Mouse (Mus musculus): ENCODE data around the gene Usp15. TPM values are rescaled to one million over a fixed set of nuclear protein-coding genes. Genes with fewer than 3 reads are reported as not detected.

The Usp15 gene
- polyA plus RNA-seq, 1 experiment from 2014 or later = 70.8 TPM

- H3K9me3 ChIP-seq (replicated peaks) = no peaks in the 10 kb centered on the region
- H3K4me3 ChIP-seq = no peak overlapping the region
- no peaks in the 10 kb centered on the region for H3K27me3 ChIP-seq
- 92% methylated on average over 10 of the region's 10 CpGs for WGBS
- no peak overlapping the region for H3K9ac ChIP-seq
- H3K36me3 ChIP-seq = peaks cover 44% of the 10 kb centered on the region
- H3K4me2 ChIP-seq (replicated peaks) = no peak overlapping the region
- no peak overlapping the region for H3K27ac ChIP-seq
- H3K4me1 ChIP-seq = peaks cover 3% of the 10 kb centered on the region
- no peak for ATAC-seq (ENCODE audit: low FRiP score)
These were observed 65.3 kb downstream of the Usp15 start for GRCm38 (mm10) chr10:123131487-123131886.

- Histone ChIP-seq H3K9me3 (replicated peaks) (no peaks in the 10 kb centered on the region), H3K27me3 (no peaks in the 10 kb centered on the region), H3K4me3 (no peak overlapping the region), H3K4me1 (no peaks in the 10 kb centered on the region), H3K36me3 (peaks cover 84% of the 10 kb centered on the region), H3K9ac (no peak overlapping the region), H3K27ac (no peak overlapping the region), H3K4me2 (replicated peaks) (no peak overlapping the region)
- 95% methylated on average over 14 of the region's 14 CpGs for WGBS
- ATAC-seq (ENCODE audit: low FRiP score) = no peak
These were observed 76.0 kb downstream of the Usp15 start for GRCm38 (mm10) chr10:123120666-123121392.

- Histone ChIP-seq H3K9ac (no peak overlapping the region), H3K27me3 (no peaks in the 10 kb centered on the region), H3K4me3 (no peak overlapping the region), H3K27ac (no peak overlapping the region), H3K9me3 (replicated peaks) (no peaks in the 10 kb centered on the region), H3K36me3 (peaks cover 68% of the 10 kb centered on the region), H3K4me1 (no peaks in the 10 kb centered on the region), H3K4me2 (replicated peaks) (no peak overlapping the region)
- WGBS = 89% methylated on average over 14 of the region's 14 CpGs
- no peak for ATAC-seq (ENCODE audit: low FRiP score)
These were observed 79.9 kb downstream of the Usp15 start for GRCm38 (mm10) chr10:123116861-123117260.

- no peaks in the 10 kb centered on the region for H3K9me3 ChIP-seq (replicated peaks)
- no peaks in the 10 kb centered on the region for H3K4me1 ChIP-seq
- H3K9ac ChIP-seq = no peak overlapping the region
- no peaks in the 10 kb centered on the region for H3K27me3 ChIP-seq
- no peak for ATAC-seq (ENCODE audit: low FRiP score)
- no peak overlapping the region for H3K4me3 ChIP-seq
- no peak overlapping the region for H3K27ac ChIP-seq
- WGBS = 95% methylated on average over 8 of the region's 8 CpGs
- H3K4me2 ChIP-seq (replicated peaks) = no peak overlapping the region
- H3K36me3 ChIP-seq = peaks cover 51% of the 10 kb centered on the region
These were observed 83.3 kb downstream of the Usp15 start for GRCm38 (mm10) chr10:123113466-123113865.

GRCm38 (mm10) chr10:123112787-123113168, 84.0 kb downstream of the Usp15 start:
- Histone ChIP-seq H3K27ac (no peak overlapping the region), H3K4me3 (no peak overlapping the region), H3K9me3 (replicated peaks) (no peaks in the 10 kb centered on the region), H3K4me1 (no peaks in the 10 kb centered on the region), H3K9ac (no peak overlapping the region), H3K36me3 (peaks cover 44% of the 10 kb centered on the region), H3K4me2 (replicated peaks) (no peak overlapping the region), H3K27me3 (no peaks in the 10 kb centered on the region)
- ATAC-seq (ENCODE audit: low FRiP score) = no peak
- 95% methylated on average over 9 of the region's 9 CpGs for WGBS

- Histone ChIP-seq H3K9me3 (replicated peaks) (no peaks in the 10 kb centered on the region), H3K4me2 (replicated peaks) (no peak overlapping the region), H3K4me3 (no peak overlapping the region), H3K4me1 (no peaks in the 10 kb centered on the region), H3K27ac (no peak overlapping the region), H3K36me3 (peaks cover 42% of the 10 kb centered on the region), H3K27me3 (no peaks in the 10 kb centered on the region), H3K9ac (no peak overlapping the region)
- no peak for ATAC-seq (ENCODE audit: low FRiP score)
- 88% methylated on average over 11 of the region's 11 CpGs for WGBS
These were observed 84.6 kb downstream of the Usp15 start for GRCm38 (mm10) chr10:123112056-123112786.

- no peak overlapping the region for H3K27ac ChIP-seq
- H3K4me2 ChIP-seq (replicated peaks) = no peak overlapping the region
- H3K4me3 ChIP-seq = no peak overlapping the region
- no peaks in the 10 kb centered on the region for H3K27me3 ChIP-seq
- no peak for ATAC-seq (ENCODE audit: low FRiP score)
- H3K9me3 ChIP-seq (replicated peaks) = no peaks in the 10 kb centered on the region
- 79% methylated on average over 11 of the region's 11 CpGs for WGBS
- no peak overlapping the region for H3K9ac ChIP-seq
- peaks cover 26% of the 10 kb centered on the region for H3K36me3 ChIP-seq
- H3K4me1 ChIP-seq = no peaks in the 10 kb centered on the region
These were observed 86.2 kb downstream of the Usp15 start for GRCm38 (mm10) chr10:123110548-123110947.

- H3K36me3 ChIP-seq = peaks cover 12% of the 10 kb centered on the region; the same call in 1 of the 2 replicates
- no peaks in the 10 kb centered on the region for H3K4me1 ChIP-seq
- no peaks in the 10 kb centered on the region for H3K9me3 ChIP-seq (replicated peaks)
- no peak overlapping the region for H3K4me3 ChIP-seq
- no peak for ATAC-seq (ENCODE audit: low FRiP score)
- H3K4me2 ChIP-seq (replicated peaks) = no peak overlapping the region
- WGBS = 57% methylated on average over 1 of the region's 1 CpGs
- no peak overlapping the region for H3K27ac ChIP-seq
- H3K9ac ChIP-seq = no peak overlapping the region
- H3K27me3 ChIP-seq = no peaks in the 10 kb centered on the region
These were observed 88.3 kb downstream of the Usp15 start for GRCm38 (mm10) chr10:123108527-123108926.

GRCm38 (mm10) chr10:123108121-123108520, 88.7 kb downstream of the Usp15 start:
- 94% methylated on average over 5 of the region's 5 CpGs for WGBS
- Histone ChIP-seq H3K4me1 (no peaks in the 10 kb centered on the region), H3K4me3 (no peak overlapping the region), H3K4me2 (replicated peaks) (no peak overlapping the region), H3K27me3 (no peaks in the 10 kb centered on the region), H3K9ac (no peak overlapping the region), H3K36me3 (peaks cover 12% of the 10 kb centered on the region; the same call in 1 of the 2 replicates), H3K9me3 (replicated peaks) (no peaks in the 10 kb centered on the region), H3K27ac (no peak overlapping the region)
- no peak for ATAC-seq (ENCODE audit: low FRiP score)

- Histone ChIP-seq H3K4me3 (no peak overlapping the region), H3K27ac (no peak overlapping the region), H3K27me3 (no peaks in the 10 kb centered on the region), H3K9me3 (replicated peaks) (no peaks in the 10 kb centered on the region), H3K4me2 (replicated peaks) (no peak overlapping the region), H3K4me1 (no peaks in the 10 kb centered on the region), H3K9ac (no peak overlapping the region), H3K36me3 (no peaks in the 10 kb centered on the region)
- ATAC-seq (ENCODE audit: low FRiP score) = no peak
- WGBS = 95% methylated on average over 1 of the region's 1 CpGs
These were observed 95.5 kb downstream of the Usp15 start for GRCm38 (mm10) chr10:123101303-123101702.

- Histone ChIP-seq H3K4me2 (replicated peaks) (no peak overlapping the region), H3K9ac (no peak overlapping the region), H3K4me1 (no peaks in the 10 kb centered on the region), H3K9me3 (replicated peaks) (no peaks in the 10 kb centered on the region), H3K27me3 (no peaks in the 10 kb centered on the region), H3K4me3 (no peak overlapping the region), H3K36me3 (no peaks in the 10 kb centered on the region), H3K27ac (no peak overlapping the region)
- WGBS = 90% methylated on average over 2 of the region's 2 CpGs
- ATAC-seq (ENCODE audit: low FRiP score) = no peak
These were observed 96.2 kb downstream of the Usp15 start for GRCm38 (mm10) chr10:123100584-123100983.

GRCm38 (mm10) chr10:123094504-123094903, 102.3 kb downstream of the Usp15 start:
- no peaks in the 10 kb centered on the region for H3K9me3 ChIP-seq (replicated peaks)

GRCm38 (mm10) chr10:123092577-123092976, 104.2 kb downstream of the Usp15 start:
- Histone ChIP-seq H3K4me1 (no peaks in the 10 kb centered on the region), H3K4me2 (replicated peaks) (no peak overlapping the region), H3K27me3 (no peaks in the 10 kb centered on the region), H3K9me3 (replicated peaks) (no peaks in the 10 kb centered on the region), H3K36me3 (no peaks in the 10 kb centered on the region), H3K4me3 (no peak overlapping the region), H3K9ac (no peak overlapping the region), H3K27ac (no peak overlapping the region)
- WGBS = 81% methylated on average over 3 of the region's 3 CpGs
- ATAC-seq (ENCODE audit: low FRiP score) = no peak

More at GRCm38 (mm10) chr10:123094504-123094903, 102.3 kb downstream of the Usp15 start:
- H3K4me3 ChIP-seq = no peak overlapping the region
- no peaks in the 10 kb centered on the region for H3K4me1 ChIP-seq
- H3K36me3 ChIP-seq = no peaks in the 10 kb centered on the region
- no peak overlapping the region for H3K4me2 ChIP-seq (replicated peaks)
- no peaks in the 10 kb centered on the region for H3K27me3 ChIP-seq
- no peak overlapping the region for H3K27ac ChIP-seq
- 91% methylated on average over 7 of the region's 7 CpGs for WGBS
- H3K9ac ChIP-seq = no peak overlapping the region
- ATAC-seq (ENCODE audit: low FRiP score) = no peak
